Mouse (Mus musculus): ENCODE measurements around the gene 4933415A04Rik. TPM values are rescaled to one million over a fixed set of nuclear protein-coding genes. Genes with fewer than 3 reads are reported as not detected.

The 4933415A04Rik gene
- polyA plus RNA-seq, 1 experiment = not detected

GRCm38 (mm10) chr11:43605859-43606258, 19.0 kb downstream of the 4933415A04Rik start:
- TF ChIP-seq GATA1 (IDR thresholded peaks at IDR 0.05; ENCODE audit: low read length) = no peak

DNA sequence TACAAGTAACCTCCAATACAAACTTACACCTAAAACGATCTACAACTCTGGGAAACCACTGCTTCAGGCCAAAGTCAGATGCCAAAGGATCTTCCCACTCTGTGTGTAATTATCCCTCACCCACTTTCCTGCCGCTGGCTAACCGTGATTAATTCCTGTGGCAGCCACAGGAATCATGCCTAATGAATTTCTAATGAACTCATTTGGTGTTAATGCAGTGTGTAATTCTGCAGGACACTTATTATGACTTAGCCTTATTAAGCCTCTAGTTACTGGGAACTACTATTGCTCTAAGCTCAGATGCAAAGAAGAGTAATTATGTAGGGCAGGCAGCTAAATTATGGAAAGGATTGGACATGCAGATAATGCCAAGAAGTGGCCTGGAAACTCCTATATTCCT, 21.6 kb downstream of the 4933415A04Rik start:
- TF ChIP-seq GATA1 (IDR thresholded peaks at IDR 0.05; ENCODE audit: low read length) = no peak

GRCm38 (mm10) chr11:43610006-43610661, 23.3 kb downstream of the 4933415A04Rik start:
- no peak for TF ChIP-seq GATA1 (IDR thresholded peaks at IDR 0.05; ENCODE audit: low read length)

DNA sequence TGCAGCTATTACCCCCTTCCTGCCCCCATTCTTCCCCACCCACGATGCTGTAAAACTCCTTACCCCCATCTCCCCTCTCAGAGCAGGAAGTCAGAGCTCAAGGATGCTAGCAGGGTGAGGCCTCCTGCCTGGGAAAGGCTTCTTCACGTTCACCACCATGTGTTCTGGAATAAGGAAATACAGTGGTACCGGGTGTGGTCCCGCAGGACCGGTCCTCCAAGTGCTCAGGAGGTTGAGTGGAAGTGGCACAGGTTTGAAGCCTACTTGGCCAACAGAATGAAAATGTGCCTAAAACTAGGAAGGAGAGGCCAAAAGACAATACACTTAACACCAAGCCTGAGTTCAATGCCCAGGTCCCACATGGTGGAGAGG, 23.8 kb downstream of the 4933415A04Rik start:
- no peak for TF ChIP-seq GATA1 (IDR thresholded peaks at IDR 0.05; ENCODE audit: low read length)

GRCm38 (mm10) chr11:43612834-43613488, 26.1 kb downstream of the 4933415A04Rik start:
- no peak for TF ChIP-seq GATA1 (IDR thresholded peaks at IDR 0.05; ENCODE audit: low read length)

GRCm38 (mm10) chr11:43617924-43618323, 31.1 kb downstream of the 4933415A04Rik start:
- no peak for TF ChIP-seq GATA1 (IDR thresholded peaks at IDR 0.05; ENCODE audit: low read length)

- TF ChIP-seq GATA1 (IDR thresholded peaks at IDR 0.05; ENCODE audit: low read length) = no peak
Observed at GRCm38 (mm10) chr11:43618403-43618802, 31.6 kb downstream of the 4933415A04Rik start.

DNA sequence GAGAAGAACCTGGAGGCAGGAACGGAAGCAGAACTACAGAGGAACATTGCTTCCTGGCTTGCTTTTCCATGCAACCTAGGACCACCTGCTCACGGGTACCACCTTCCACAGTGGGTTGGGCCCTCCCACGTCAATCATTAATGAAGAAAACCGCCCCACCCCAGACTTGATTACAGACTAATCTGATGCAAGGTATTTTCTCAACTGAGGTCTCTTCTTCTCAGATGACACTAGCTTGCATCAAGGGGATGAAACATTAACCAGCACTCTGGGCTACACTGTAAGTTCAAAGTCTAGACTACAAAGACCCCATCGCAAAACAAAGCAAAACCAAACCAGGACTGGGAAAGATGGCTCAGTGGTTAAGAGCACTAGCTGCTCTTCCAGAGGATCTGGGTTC, 34.9 kb downstream of the 4933415A04Rik start:
- no peak for TF ChIP-seq GATA1 (IDR thresholded peaks at IDR 0.05; ENCODE audit: low read length)

DNA sequence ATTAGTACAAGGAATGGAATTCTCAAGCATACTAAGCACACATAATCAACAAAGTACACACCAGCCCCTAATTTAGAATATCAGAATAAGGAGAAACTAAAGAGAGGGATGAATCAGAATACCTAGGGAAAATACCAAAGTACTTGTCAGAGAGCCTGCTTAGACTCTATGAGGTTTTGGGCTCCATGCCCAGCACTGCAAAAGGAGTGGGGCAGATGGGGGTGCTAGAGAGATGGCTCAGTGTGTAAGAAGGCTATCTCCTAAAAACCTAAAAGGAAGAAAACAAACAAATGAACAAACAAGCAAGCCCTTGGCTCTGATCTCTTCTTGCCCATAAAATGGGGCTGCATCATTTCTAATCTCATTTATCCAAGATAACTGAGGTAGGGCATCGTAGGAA, 37.5 kb downstream of the 4933415A04Rik start:
- TF ChIP-seq GATA1 (IDR thresholded peaks at IDR 0.05; ENCODE audit: low read length) = no peak

GRCm38 (mm10) chr11:43626300-43626926, 39.6 kb downstream of the 4933415A04Rik start:
- no peak for TF ChIP-seq GATA1 (IDR thresholded peaks at IDR 0.05; ENCODE audit: low read length)

DNA sequence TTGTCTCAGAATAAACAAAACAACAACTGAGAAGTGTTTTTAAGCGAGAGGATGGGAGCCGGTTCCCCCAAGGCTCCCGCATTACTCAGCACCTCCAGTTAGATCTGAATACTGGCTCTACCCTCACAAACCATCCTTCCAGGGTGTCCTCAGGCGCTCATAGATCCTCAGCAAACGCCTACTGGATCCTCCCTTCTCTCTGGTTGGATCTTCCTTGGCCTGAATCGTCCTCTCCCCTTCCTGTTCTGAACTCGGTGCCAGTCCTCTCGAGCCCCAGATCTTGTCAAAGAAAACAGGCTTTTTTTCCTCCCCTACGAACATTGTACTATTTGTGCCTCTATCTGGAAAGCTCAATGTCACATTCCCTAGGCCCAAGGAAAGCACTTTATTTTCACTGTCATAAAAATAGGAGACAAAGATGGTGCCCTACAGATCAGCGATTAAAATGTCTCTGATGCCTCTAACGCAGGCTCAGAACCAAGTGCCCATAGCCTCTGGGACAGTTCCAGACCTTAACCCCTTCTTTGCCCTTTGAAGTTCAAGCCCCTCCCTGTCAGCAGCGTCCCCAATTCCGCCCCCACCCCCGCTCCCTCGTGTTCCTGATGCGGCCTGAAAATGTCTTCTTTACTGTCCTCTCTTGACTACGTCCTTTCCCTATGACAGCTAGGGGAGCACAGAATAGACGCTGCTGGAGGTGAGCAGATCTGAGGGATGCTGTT, 40.2 kb downstream of the 4933415A04Rik start:
- TF ChIP-seq GATA1 (IDR thresholded peaks at IDR 0.05; ENCODE audit: low read length) = no peak

GRCm38 (mm10) chr11:43631645-43632044, 44.8 kb downstream of the 4933415A04Rik start:
- TF ChIP-seq GATA1 (IDR thresholded peaks at IDR 0.05; ENCODE audit: low read length) = no peak

- TF ChIP-seq GATA1 (IDR thresholded peaks at IDR 0.05; ENCODE audit: low read length) = no peak
Observed at GRCm38 (mm10) chr11:43632566-43632965, 45.7 kb downstream of the 4933415A04Rik start.

DNA sequence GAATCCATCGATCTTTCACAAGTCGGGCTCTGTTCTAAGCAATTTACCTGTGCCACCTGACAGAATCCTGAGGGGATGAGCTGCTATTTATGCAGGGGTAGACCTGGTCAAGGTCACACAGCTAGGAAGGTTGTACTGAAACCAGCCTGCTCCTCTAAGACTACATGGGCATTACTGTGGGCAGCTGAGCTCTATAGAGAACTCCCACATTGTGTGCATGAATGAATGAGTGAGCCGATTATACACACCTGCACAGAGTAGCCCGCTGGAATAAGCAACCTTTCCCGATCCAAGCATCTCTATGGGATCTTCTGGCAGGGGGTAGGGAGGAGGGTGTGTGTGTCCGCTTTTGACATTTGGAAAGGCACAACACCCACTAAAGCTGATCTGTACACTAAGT, 46.3 kb downstream of the 4933415A04Rik start:
- TF ChIP-seq GATA1 (IDR thresholded peaks at IDR 0.05; ENCODE audit: low read length) = no peak

- no peak for TF ChIP-seq GATA1 (IDR thresholded peaks at IDR 0.05; ENCODE audit: low read length)
Observed at GRCm38 (mm10) chr11:43633658-43634401, 47.0 kb downstream of the 4933415A04Rik start.

Measured in G1E-ER4 (cell line).